Mouse (Mus musculus) embryonic facial prominence, embryonic 11.5 days (tissue): Measurements from ENCODE around the gene Elf3. TPM values are rescaled to one million over a fixed set of nuclear protein-coding genes. Genes with fewer than 3 reads are reported as not detected.

ENCODE experiments used
- polyA plus RNA-seq: library from polyadenylated mRNA; unstranded; fragments of >200 nt; fragmentation: Nextera tagmentation; extraction: Ambion mirVana; gene quantifications from 2 replicates; pipeline ENCODE4 v1.2.1, GENCODE M21; 2014

The Elf3 gene
- polyA plus RNA-seq, 1 experiment from 2014 or later = 2.9 TPM

Other genes with a start within 250 kb of the Elf3 start
- gene Lgr6, start 153.3 kb downstream of the Elf3 start, polyA plus RNA-seq = 0.77 and 0.93 TPM in 2 replicates
- 0.92 and 1.9 TPM in 2 replicates for gene Ptpn7, start 125.9 kb downstream of the Elf3 start, polyA plus RNA-seq
- gene Arl8a, start 111.7 kb downstream of the Elf3 start, polyA plus RNA-seq = 44.2 and 52.2 TPM in 2 replicates
- not detected in 2 replicates for gene Gpr37l1, start 90.9 kb downstream of the Elf3 start, polyA plus RNA-seq
- gene Rnpep, start 25.5 kb upstream of the Elf3 start, polyA plus RNA-seq = 94.1 and 96.4 TPM in 2 replicates
- 195 and 210 TPM in 2 replicates for gene Timm17a, start 55.2 kb upstream of the Elf3 start, polyA plus RNA-seq
- 0.55 and 0.66 TPM in 2 replicates for gene Lmod1, start 66.2 kb upstream of the Elf3 start, polyA plus RNA-seq
- gene Shisa4, start 116.7 kb upstream of the Elf3 start, polyA plus RNA-seq = 29.2 and 32.3 TPM in 2 replicates
- gene Ipo9, start 171.9 kb upstream of the Elf3 start, polyA plus RNA-seq = 193 and 205 TPM in 2 replicates